Mouse (Mus musculus): ENCODE measurements around the gene Olfr1062. TPM values are rescaled to one million over a fixed set of nuclear protein-coding genes. Genes with fewer than 3 reads are reported as not detected.
"Not testable (repeated sequence)": the region's sequence is repeated elsewhere in the genome, so short reads cannot be mapped to it uniquely, and the experiment has no call there.

Olfr1062 gene
- polyA plus RNA-seq (2014; fragmentation: Nextera tagmentation; extraction: Ambion mirVana) = 0.07 TPM in 1 of 2 replicates, not detected in the other

GRCm38 (mm10) chr2:86426649-86427048 lies at the start of gene Olfr1062:
Gene Olfr1062 (minus strand): TSS chr2:86426749.
- not testable (repeated sequence) for H3K27ac ChIP-seq (replicated peaks; ENCODE audit: low read depth, low read length); H3K4me2 ChIP-seq (ENCODE audit: low read depth, low read length); DNase-seq (ENCODE audit: low spot score); H3K27me3 ChIP-seq (replicated peaks; ENCODE audit: control insufficient read depth, insufficient read depth, low read length); H3K4me3 ChIP-seq (ENCODE audit: low read depth, low read length); H3K36me3 ChIP-seq (ENCODE audit: control insufficient read depth, insufficient read depth, low read length); ATAC-seq (ENCODE audit: low read depth); H3K9me3 ChIP-seq (ENCODE audit: control insufficient read depth, low read length); H3K9ac ChIP-seq (ENCODE audit: low read depth, low read length); H3K4me1 ChIP-seq (ENCODE audit: control insufficient read depth, insufficient read depth, low read length)

GRCm38 (mm10) chr2:86464442-86465109 lies 38.0 kb upstream of the Olfr1062 start:
- no peaks in the 10 kb centered on the region for H3K36me3 ChIP-seq (ENCODE audit: control insufficient read depth, insufficient read depth, low read length)
- ATAC-seq (ENCODE audit: low read depth) = no peak
- no peaks in the 10 kb centered on the region for H3K4me1 ChIP-seq (ENCODE audit: control insufficient read depth, insufficient read depth, low read length)
- no peaks in the 10 kb centered on the region for H3K9me3 ChIP-seq (ENCODE audit: control insufficient read depth, low read length)
- no peaks in the 10 kb centered on the region for H3K27me3 ChIP-seq (replicated peaks; ENCODE audit: control insufficient read depth, insufficient read depth, low read length)
- no peak overlapping the region for H3K27ac ChIP-seq (replicated peaks; ENCODE audit: low read depth, low read length)
- WGBS = 31% methylated on average over 10 of the region's 10 CpGs
- no peak overlapping the region for H3K4me3 ChIP-seq (ENCODE audit: low read depth, low read length)
- H3K9ac ChIP-seq (ENCODE audit: low read depth, low read length) = 0 out of 2 replicates have a peak overlapping the region, but pooled peaks have one; percentile 5
- peak overlapping the region; percentile 26; the same call in 1 of the 2 replicates for H3K4me2 ChIP-seq (ENCODE audit: low read depth, low read length)
- peak; percentile 42 for DNase-seq (ENCODE audit: low spot score)

GRCm38 (mm10) chr2:86460434-86460833 lies 33.9 kb upstream of the Olfr1062 start:
- no peak overlapping the region for H3K4me2 ChIP-seq (ENCODE audit: low read depth, low read length)
- no peak overlapping the region for H3K4me3 ChIP-seq (ENCODE audit: low read depth, low read length)
- no peak for DNase-seq (ENCODE audit: low spot score)
- no peak for ATAC-seq (ENCODE audit: low read depth)
- no peaks in the 10 kb centered on the region for H3K9me3 ChIP-seq (ENCODE audit: control insufficient read depth, low read length)
- H3K36me3 ChIP-seq (ENCODE audit: control insufficient read depth, insufficient read depth, low read length) = no peaks in the 10 kb centered on the region
- no peak overlapping the region for H3K27ac ChIP-seq (replicated peaks; ENCODE audit: low read depth, low read length)
- H3K27me3 ChIP-seq (replicated peaks; ENCODE audit: control insufficient read depth, insufficient read depth, low read length) = no peaks in the 10 kb centered on the region
- H3K9ac ChIP-seq (ENCODE audit: low read depth, low read length) = no peak overlapping the region
- no peaks in the 10 kb centered on the region for H3K4me1 ChIP-seq (ENCODE audit: control insufficient read depth, insufficient read depth, low read length)
- 58% methylated on average over 1 of the region's 1 CpGs for WGBS

- 73% methylated on average over 1 of the region's 1 CpGs for WGBS
- Histone ChIP-seq H3K9ac (ENCODE audit: low read depth, low read length) (no peak within 1 kb of the TSS), H3K36me3 (ENCODE audit: control insufficient read depth, insufficient read depth, low read length) (no peaks in the 10 kb centered on the region), H3K27ac (replicated peaks; ENCODE audit: low read depth, low read length) (no peak within 1 kb of the TSS), H3K4me1 (ENCODE audit: control insufficient read depth, insufficient read depth, low read length) (no peaks in the 10 kb centered on the region), H3K27me3 (replicated peaks; ENCODE audit: control insufficient read depth, insufficient read depth, low read length) (no peaks in the 10 kb centered on the region), H3K4me2 (ENCODE audit: low read depth, low read length) (no peak within 1 kb of the TSS), H3K9me3 (ENCODE audit: control insufficient read depth, low read length) (no peaks in the 10 kb centered on the region), H3K4me3 (ENCODE audit: low read depth, low read length) (no peak within 1 kb of the TSS)
- DNase-seq (ENCODE audit: low spot score) (no peak), ATAC-seq (ENCODE audit: low read depth) (no peak)
These were observed 29.6 kb upstream of the Olfr1062 start, which contains the start of gene Olfr1066 for GRCm38 (mm10) chr2:86456169-86456568. Gene Olfr1066 (minus strand): TSS chr2:86456269.

GRCm38 (mm10) chr2:86450491-86450890 lies 23.9 kb upstream of the Olfr1062 start, which contains the start of gene Olfr1065:
Gene Olfr1065 (minus strand): TSS chr2:86450591.
- DNase-seq (ENCODE audit: low spot score); H3K9ac ChIP-seq (ENCODE audit: low read depth, low read length); H3K4me1 ChIP-seq (ENCODE audit: control insufficient read depth, insufficient read depth, low read length); ATAC-seq (ENCODE audit: low read depth); H3K36me3 ChIP-seq (ENCODE audit: control insufficient read depth, insufficient read depth, low read length); H3K27me3 ChIP-seq (replicated peaks; ENCODE audit: control insufficient read depth, insufficient read depth, low read length); H3K27ac ChIP-seq (replicated peaks; ENCODE audit: low read depth, low read length); H3K4me3 ChIP-seq (ENCODE audit: low read depth, low read length); H3K9me3 ChIP-seq (ENCODE audit: control insufficient read depth, low read length); H3K4me2 ChIP-seq (ENCODE audit: low read depth, low read length): not testable (repeated sequence)
- no CpG with 5 or more reads among the region's 1 CpGs for WGBS

- not testable (repeated sequence) for DNase-seq (ENCODE audit: low spot score); H3K27me3 ChIP-seq (replicated peaks; ENCODE audit: control insufficient read depth, insufficient read depth, low read length)
- WGBS = 66% methylated on average over 1 of the region's 1 CpGs
These were observed 15.6 kb upstream of the Olfr1062 start for GRCm38 (mm10) chr2:86442101-86442500.

GRCm38 (mm10) chr2:86428511-86428910 lies 2.0 kb upstream of the Olfr1062 start:
- not testable (repeated sequence) for H3K27ac ChIP-seq (replicated peaks; ENCODE audit: low read depth, low read length); ATAC-seq (ENCODE audit: low read depth); DNase-seq (ENCODE audit: low spot score); H3K4me3 ChIP-seq (ENCODE audit: low read depth, low read length); H3K27me3 ChIP-seq (replicated peaks; ENCODE audit: control insufficient read depth, insufficient read depth, low read length); H3K9ac ChIP-seq (ENCODE audit: low read depth, low read length); H3K4me2 ChIP-seq (ENCODE audit: low read depth, low read length); H3K9me3 ChIP-seq (ENCODE audit: control insufficient read depth, low read length); H3K36me3 ChIP-seq (ENCODE audit: control insufficient read depth, insufficient read depth, low read length); H3K4me1 ChIP-seq (ENCODE audit: control insufficient read depth, insufficient read depth, low read length)
- WGBS = 81% methylated on average over 8 of the region's 8 CpGs

More at GRCm38 (mm10) chr2:86442101-86442500, 15.6 kb upstream of the Olfr1062 start:
- H3K27ac ChIP-seq (replicated peaks; ENCODE audit: low read depth, low read length); H3K36me3 ChIP-seq (ENCODE audit: control insufficient read depth, insufficient read depth, low read length); H3K4me3 ChIP-seq (ENCODE audit: low read depth, low read length); H3K9me3 ChIP-seq (ENCODE audit: control insufficient read depth, low read length); ATAC-seq (ENCODE audit: low read depth); H3K4me2 ChIP-seq (ENCODE audit: low read depth, low read length); H3K9ac ChIP-seq (ENCODE audit: low read depth, low read length); H3K4me1 ChIP-seq (ENCODE audit: control insufficient read depth, insufficient read depth, low read length): not testable (repeated sequence)

- H3K9ac ChIP-seq (ENCODE audit: low read depth, low read length) = no peak within 1 kb of the TSS
- H3K4me3 ChIP-seq (ENCODE audit: low read depth, low read length) = no peak within 1 kb of the TSS
- no peaks in the 10 kb centered on the region for H3K9me3 ChIP-seq (ENCODE audit: control insufficient read depth, low read length)
- no peaks in the 10 kb centered on the region for H3K4me1 ChIP-seq (ENCODE audit: control insufficient read depth, insufficient read depth, low read length)
- no peaks in the 10 kb centered on the region for H3K36me3 ChIP-seq (ENCODE audit: control insufficient read depth, insufficient read depth, low read length)
- no peak within 1 kb of the TSS for H3K4me2 ChIP-seq (ENCODE audit: low read depth, low read length)
- 81% methylated on average over 1 of the region's 1 CpGs for WGBS
- no peak for DNase-seq (ENCODE audit: low spot score)
- H3K27me3 ChIP-seq (replicated peaks; ENCODE audit: control insufficient read depth, insufficient read depth, low read length) = no peaks in the 10 kb centered on the region
- no peak within 1 kb of the TSS for H3K27ac ChIP-seq (replicated peaks; ENCODE audit: low read depth, low read length)
- no peak for ATAC-seq (ENCODE audit: low read depth)
These were observed 12.6 kb downstream of the Olfr1062 start, which contains the start of gene Olfr1061 for GRCm38 (mm10) chr2:86413950-86414349. Gene Olfr1061 (minus strand): TSS chr2:86414050.

GRCm38 (mm10) chr2:86395114-86395513 lies 31.4 kb downstream of the Olfr1062 start:
- Histone ChIP-seq H3K27ac (replicated peaks; ENCODE audit: low read depth, low read length) (no peak overlapping the region), H3K4me3 (ENCODE audit: low read depth, low read length) (no peak overlapping the region), H3K4me1 (ENCODE audit: control insufficient read depth, insufficient read depth, low read length) (no peaks in the 10 kb centered on the region), H3K9ac (ENCODE audit: low read depth, low read length) (no peak overlapping the region), H3K36me3 (ENCODE audit: control insufficient read depth, insufficient read depth, low read length) (no peaks in the 10 kb centered on the region), H3K4me2 (ENCODE audit: low read depth, low read length) (no peak overlapping the region), H3K27me3 (replicated peaks; ENCODE audit: control insufficient read depth, insufficient read depth, low read length) (no peaks in the 10 kb centered on the region), H3K9me3 (ENCODE audit: control insufficient read depth, low read length) (no peaks in the 10 kb centered on the region)
- ATAC-seq (ENCODE audit: low read depth) (no peak), DNase-seq (ENCODE audit: low spot score) (no peak)
- WGBS = 87% methylated on average over 2 of the region's 2 CpGs

Data from embryonic facial prominence, embryonic 14.5 days (tissue).